Mouse (Mus musculus): ENCODE measurements at regions not wholly inside any gene's neighbourhood (a gene's known extent, or its start where the extent isn't known, plus 50 kb on each side); places are given as distances from the start of the nearest gene placed in this dataset.

GRCm38 (mm10) chr14:58208401-58208800, 138.1 kb downstream of the Fgf9 start:
- no peak overlapping the region for H3K4me2 ChIP-seq (ENCODE audit: insufficient read depth, low read depth, poor library complexity, severe bottlenecking)
- in situ Hi-C loops (cut with MboI; ENCODE audit: low pct_ligation_motif_present, low pct_unique_long_range_greater_than_20kb, low sequenced_read_pairs) (no loop called here), dilution Hi-C loops (cut with MboI; ENCODE audit: extremely low pct_ligation_motif_present, extremely low pct_unique_long_range_greater_than_20kb, low sequenced_read_pairs) (no loop called here)
- H3K36me3 ChIP-seq (replicated peaks in 1 of 2; ENCODE audit: control insufficient read depth in 1 of 2, insufficient read depth in 1 of 2, low read length in 1 of 2) = no peaks in the 10 kb centered on the region
- no peak overlapping the region for H3K9ac ChIP-seq (ENCODE audit: insufficient read depth, low read depth)
- no peak overlapping the region for H3K4me3 ChIP-seq (replicated peaks in 1 of 3; ENCODE audit: low read depth in 2 of 3, low read length in 2 of 3, poor library complexity in 1 of 3)
- DNase-seq (ENCODE audit: extremely low read depth) = no peak
- peaks cover 0 to 4% of the 10 kb centered on the region in 2 experiments; a peak in 1 of 4 replicates for H3K4me1 ChIP-seq (ENCODE audit: control insufficient read depth in 1 of 2, insufficient read depth in 2 of 2)
- no peak for TF ChIP-seq RCOR1 (conservative IDR thresholded peaks at IDR 0.05; ENCODE audit: low read depth, low read length)
- TF ChIP-seq POLR2AphosphoS2 (IDR thresholded peaks at IDR 0.05; ENCODE audit: low read depth, low read length) = no peak
- no peak for TF ChIP-seq RAD21 (IDR thresholded peaks at IDR 0.05; ENCODE audit: low read depth, low read length)
- TF ChIP-seq USF2 (conservative IDR thresholded peaks at IDR 0.05; ENCODE audit: low read depth, low read length) = no peak
- TF ChIP-seq KAT2A (IDR thresholded peaks at IDR 0.05; ENCODE audit: insufficient replicate concordance, low read length) = no peak
- TF ChIP-seq CHD1 (IDR thresholded peaks at IDR 0.05; ENCODE audit: low read depth, low read length) = no peak
- no peak for TF ChIP-seq NELFE (IDR thresholded peaks at IDR 0.05; ENCODE audit: low read depth, low read length)
- no peak for TF ChIP-seq MYC (IDR thresholded peaks at IDR 0.05; ENCODE audit: low read depth, low read length)
- H3K27ac ChIP-seq (ENCODE audit: insufficient read depth, low read depth) = no peak overlapping the region
- H3K9me3 ChIP-seq (replicated peaks; ENCODE audit: low read length) = no peaks in the 10 kb centered on the region
- no peaks in the 10 kb centered on the region for H3K27me3 ChIP-seq (replicated peaks)
- no peaks in the 10 kb centered on the region for H3K79me2 ChIP-seq (replicated peaks; ENCODE audit: control insufficient read depth, extremely low read depth, insufficient read depth, poor library complexity, severe bottlenecking)

GRCm38 (mm10) chr14:58202607-58203295, 132.4 kb downstream of the Fgf9 start:
- TF ChIP-seq ETS1 (conservative IDR thresholded peaks at IDR 0.05; ENCODE audit: low read depth, low read length) (no peak), RCOR1 (conservative IDR thresholded peaks at IDR 0.05; ENCODE audit: low read depth, low read length) (no peak), MAZ (IDR thresholded peaks at IDR 0.05; ENCODE audit: low read depth, low read length) (no peak), MXI1 (IDR thresholded peaks at IDR 0.05; ENCODE audit: low read depth, low read length) (no peak), ZNF384 (IDR thresholded peaks at IDR 0.05; ENCODE audit: low read depth, low read length) (no peak)
- no peak for DNase-seq (ENCODE audit: extremely low read depth)
- H3K4me1 ChIP-seq (ENCODE audit: control insufficient read depth in 1 of 2, insufficient read depth in 2 of 2) = peaks cover 0 to 4% of the 10 kb centered on the region in 2 experiments; a peak in 1 of 4 replicates
- in situ Hi-C loops (cut with MboI; ENCODE audit: low pct_ligation_motif_present, low pct_unique_long_range_greater_than_20kb, low sequenced_read_pairs) (no loop called here), dilution Hi-C loops (cut with MboI; ENCODE audit: extremely low pct_ligation_motif_present, extremely low pct_unique_long_range_greater_than_20kb, low sequenced_read_pairs) (no loop called here)
- no peak overlapping the region for H3K27ac ChIP-seq (ENCODE audit: insufficient read depth, low read depth)
- no peaks in the 10 kb centered on the region for H3K79me2 ChIP-seq (replicated peaks; ENCODE audit: control insufficient read depth, extremely low read depth, insufficient read depth, poor library complexity, severe bottlenecking)
- no peaks in the 10 kb centered on the region for H3K36me3 ChIP-seq (replicated peaks in 1 of 2; ENCODE audit: control insufficient read depth in 1 of 2, insufficient read depth in 1 of 2, low read length in 1 of 2)
- no peaks in the 10 kb centered on the region for H3K9me3 ChIP-seq (replicated peaks; ENCODE audit: low read length)
- H3K4me2 ChIP-seq (ENCODE audit: insufficient read depth, low read depth, poor library complexity, severe bottlenecking) = no peak overlapping the region
- no peak overlapping the region for H3K4me3 ChIP-seq (replicated peaks in 1 of 3; ENCODE audit: low read depth in 2 of 3, low read length in 2 of 3, poor library complexity in 1 of 3)
- H3K9ac ChIP-seq (ENCODE audit: insufficient read depth, low read depth) = no peak overlapping the region
- no peaks in the 10 kb centered on the region for H3K27me3 ChIP-seq (replicated peaks)

- Histone ChIP-seq H3K36me3 (replicated peaks in 1 of 2; ENCODE audit: control insufficient read depth in 1 of 2, insufficient read depth in 1 of 2, low read length in 1 of 2) (no peaks in the 10 kb centered on the region), H3K79me2 (replicated peaks; ENCODE audit: control insufficient read depth, extremely low read depth, insufficient read depth, poor library complexity, severe bottlenecking) (no peaks in the 10 kb centered on the region), H3K4me1 (ENCODE audit: control insufficient read depth in 1 of 2, insufficient read depth in 2 of 2) (no peaks in the 10 kb centered on the region; a peak in 1 of 4 replicates), H3K4me2 (ENCODE audit: insufficient read depth, low read depth, poor library complexity, severe bottlenecking) (no peak overlapping the region), H3K4me3 (replicated peaks in 1 of 3; ENCODE audit: low read depth in 2 of 3, low read length in 2 of 3, poor library complexity in 1 of 3) (no peak overlapping the region), H3K27me3 (replicated peaks) (no peaks in the 10 kb centered on the region), H3K9ac (ENCODE audit: insufficient read depth, low read depth) (no peak overlapping the region), H3K27ac (ENCODE audit: insufficient read depth, low read depth) (no peak overlapping the region), H3K9me3 (replicated peaks; ENCODE audit: low read length) (no peaks in the 10 kb centered on the region)
- TF ChIP-seq USF2 (conservative IDR thresholded peaks at IDR 0.05; ENCODE audit: low read depth, low read length) (no peak), GABPA (IDR thresholded peaks at IDR 0.05; ENCODE audit: insufficient replicate concordance, low read depth, low read length) (no peak), ELF1 (IDR thresholded peaks at IDR 0.05; ENCODE audit: low read depth, low read length) (no peak), CTCF (conservative IDR thresholded peaks at IDR 0.05 in 1 of 2, IDR thresholded peaks at IDR 0.05 in 1 of 2; ENCODE audit: low read depth in 2 of 2, low read length in 2 of 2) (no peak), HCFC1 (IDR thresholded peaks at IDR 0.05; ENCODE audit: low read depth, low read length) (no peak), NRF1 (IDR thresholded peaks at IDR 0.05; ENCODE audit: low read depth, low read length) (no peak), JUN (IDR thresholded peaks at IDR 0.05; ENCODE audit: insufficient read depth, low read depth, low read length) (no peak), ZKSCAN1 (IDR thresholded peaks at IDR 0.05; ENCODE audit: borderline replicate concordance, low read depth, low read length) (no peak), POLR2AphosphoS2 (IDR thresholded peaks at IDR 0.05; ENCODE audit: low read depth, low read length) (no peak), RCOR1 (conservative IDR thresholded peaks at IDR 0.05; ENCODE audit: low read depth, low read length) (no peak), CHD2 (IDR thresholded peaks at IDR 0.05; ENCODE audit: low read length) (no peak), PAX5 (IDR thresholded peaks at IDR 0.05; ENCODE audit: low read length) (no peak), UBTF (IDR thresholded peaks at IDR 0.05; ENCODE audit: low read depth, low read length) (no peak), SMC3 (IDR thresholded peaks at IDR 0.05; ENCODE audit: low read depth, low read length) (no peak), EP300 (IDR thresholded peaks at IDR 0.05; ENCODE audit: low read length) (no peak), NELFE (IDR thresholded peaks at IDR 0.05; ENCODE audit: low read depth, low read length) (no peak), IRF4 (IDR thresholded peaks at IDR 0.05; ENCODE audit: low read depth, low read length) (no peak)
- dilution Hi-C loops (cut with MboI; ENCODE audit: extremely low pct_ligation_motif_present, extremely low pct_unique_long_range_greater_than_20kb, low sequenced_read_pairs) (no loop called here), in situ Hi-C loops (cut with MboI; ENCODE audit: low pct_ligation_motif_present, low pct_unique_long_range_greater_than_20kb, low sequenced_read_pairs) (no loop called here)
- no peak for DNase-seq (ENCODE audit: extremely low read depth)
Measured at GRCm38 (mm10) chr14:58189948-58190347, 119.6 kb downstream of the Fgf9 start.

All from CH12.LX (cell line).